Mouse (Mus musculus) lung, adult 2 months (tissue): ENCODE measurements around the gene Eif3k. TPM values are rescaled to one million over a fixed set of nuclear protein-coding genes. Genes with fewer than 3 reads are reported as not detected.
A peak's percentile ranks its signal among the peaks of the same experiment; 100 is the strongest.
"Not testable (repeated sequence)": the region's sequence is repeated elsewhere in the genome, so short reads cannot be mapped to it uniquely, and the experiment has no call there.

ENCODE experiments used
- DNase-seq: peaks from one replicate; pipeline ENCODE4 v3.0.0; 2022
- H3K4me1 ChIP-seq: fragments of 200-500 bp; 2 replicates; pipeline ENCODE4 v1.6.1; 2011; ENCODE audit warnings: low read length; ENCODE audit not compliant: control insufficient read depth, insufficient read depth
- H3K4me3 ChIP-seq: fragments of 200-500 bp; replicated peaks from 2 replicates; pipeline ENCODE3; 2011; ENCODE audit warnings: low read depth, mild to moderate bottlenecking, control low read depth, low read length; ENCODE audit errors: extremely low read depth
- CTCF ChIP-seq: fragments of 200-500 bp; IDR thresholded peaks from 2 replicates; pipeline ENCODE4 v1.5.1; 2011; ENCODE audit warnings: mild to moderate bottlenecking, low read length, control low read depth; ENCODE audit not compliant: insufficient read depth
- POLR2A ChIP-seq: fragments of 200-500 bp; IDR thresholded peaks from 2 replicates; pipeline ENCODE4 v1.6.1; 2011; ENCODE audit warnings: low read depth, mild to moderate bottlenecking, control low read depth, low read length, borderline replicate concordance; ENCODE audit errors: extremely low read depth
- WGBS: fragments of 180-500 bp; shearing (Covaris S2); methylation state at CpG from one replicate; pipeline ENCODE4 v1.1.7; 2018; 5-methylcytosine and 5-hydroxymethylcytosine counted together
- polyA plus RNA-seq: library from polyadenylated mRNA; depleted of rRNA; stranded (reverse); fragments of >200 nt; gene quantifications from 2 replicates; pipeline ENCODE4 v1.2.3, GENCODE M21; 2012

The Eif3k gene
- polyA plus RNA-seq, 1 experiment = 234 TPM

- peak; percentile 62 for DNase-seq
- no peak overlapping the region for H3K4me3 ChIP-seq
- no peak for TF ChIP-seq POLR2A
- TF ChIP-seq CTCF = no peak
- 15% methylated on average over 6 of the region's 6 CpGs for WGBS
- peaks cover 16% of the 10 kb centered on the region for H3K4me1 ChIP-seq
Observed at GRCm38 (mm10) chr7:28971770-28972269, 9.8 kb downstream of the Eif3k start.

- TF ChIP-seq CTCF = no peak
- no peak for TF ChIP-seq POLR2A
- DNase-seq = no peak
- H3K4me1 ChIP-seq = peaks cover 16% of the 10 kb centered on the region
- H3K4me3 ChIP-seq = no peak overlapping the region
- WGBS = 67% methylated on average over 7 of the region's 7 CpGs
Observed at GRCm38 (mm10) chr7:28971029-28971428, 10.6 kb downstream of the Eif3k start.

- 49% methylated on average over 12 of the region's 12 CpGs for WGBS
- H3K4me1 ChIP-seq = peaks cover 16% of the 10 kb centered on the region
- no peak for DNase-seq
- no peak for TF ChIP-seq POLR2A
- no peak for TF ChIP-seq CTCF
- H3K4me3 ChIP-seq = no peak overlapping the region
Observed at GRCm38 (mm10) chr7:28969672-28970394, 11.8 kb downstream of the Eif3k start.

GRCm38 (mm10) chr7:28969271-28969670 is 12.4 kb downstream of the Eif3k start:
- DNase-seq = no peak
- peaks cover 16% of the 10 kb centered on the region for H3K4me1 ChIP-seq
- TF ChIP-seq POLR2A (no peak), CTCF (no peak)
- H3K4me3 ChIP-seq = no peak overlapping the region
- WGBS = 100% methylated on average over 1 of the region's 1 CpGs

GRCm38 (mm10) chr7:28968120-28968519 is 13.5 kb downstream of the Eif3k start:
- H3K4me3 ChIP-seq, DNase-seq: not testable (repeated sequence)
- 94% methylated on average over 8 of the region's 8 CpGs for WGBS
- H3K4me1 ChIP-seq = peaks cover 16% of the 10 kb centered on the region

- no peak for DNase-seq
- no peak for TF ChIP-seq CTCF
- TF ChIP-seq POLR2A = no peak
- WGBS = 75% methylated on average over 4 of the region's 4 CpGs
- peaks cover 12% of the 10 kb centered on the region for H3K4me1 ChIP-seq
- no peak overlapping the region for H3K4me3 ChIP-seq
Observed at GRCm38 (mm10) chr7:28966751-28967505, 14.7 kb downstream of the Eif3k start.

GRCm38 (mm10) chr7:28966181-28966580 is 15.5 kb downstream of the Eif3k start:
- Histone ChIP-seq H3K4me3 (no peak overlapping the region), H3K4me1 (peaks cover 6% of the 10 kb centered on the region)
- DNase-seq = no peak
- TF ChIP-seq CTCF = no peak
- TF ChIP-seq POLR2A = no peak
- WGBS = 96% methylated on average over 4 of the region's 5 CpGs

GRCm38 (mm10) chr7:28965346-28965840 is 16.3 kb downstream of the Eif3k start:
- Histone ChIP-seq H3K4me1 (peaks cover 9% of the 10 kb centered on the region), H3K4me3 (no peak overlapping the region)
- 86% methylated on average over 5 of the region's 5 CpGs for WGBS
- DNase-seq = no peak
- TF ChIP-seq POLR2A = no peak
- no peak for TF ChIP-seq CTCF

- 85% methylated on average over 3 of the region's 3 CpGs for WGBS
- TF ChIP-seq POLR2A = no peak
- TF ChIP-seq CTCF = no peak
- Histone ChIP-seq H3K4me1 (peaks cover 15% of the 10 kb centered on the region), H3K4me3 (no peak overlapping the region)
- no peak for DNase-seq
Observed at GRCm38 (mm10) chr7:28963399-28963923, 18.2 kb downstream of the Eif3k start.

GRCm38 (mm10) chr7:28961927-28962670 is 19.6 kb downstream of the Eif3k start, which contains the start of gene Actn4:
TSS of gene Actn4 (minus strand) at chr7:28962340.
- no peak for TF ChIP-seq CTCF
- TF ChIP-seq POLR2A = peak; percentile 98
- under 1% methylated on average over 76 of the region's 76 CpGs for WGBS
- DNase-seq = peak; percentile 97

More at GRCm38 (mm10) chr7:28961927-28962670, 19.6 kb downstream of the Eif3k start, which contains the start of gene Actn4:
- Histone ChIP-seq H3K4me3 (peak within 1 kb of the TSS; percentile 92), H3K4me1 (peaks cover 22% of the 10 kb centered on the region)
